Mouse (Mus musculus): Measurements from ENCODE around the gene Gm17364. TPM values are rescaled to one million over a fixed set of nuclear protein-coding genes. Genes with fewer than 3 reads are reported as not detected.

The Gm17364 gene
- not detected in 2 replicates for polyA plus RNA-seq (2012; ENCODE audit: low replicate concordance)

DNA sequence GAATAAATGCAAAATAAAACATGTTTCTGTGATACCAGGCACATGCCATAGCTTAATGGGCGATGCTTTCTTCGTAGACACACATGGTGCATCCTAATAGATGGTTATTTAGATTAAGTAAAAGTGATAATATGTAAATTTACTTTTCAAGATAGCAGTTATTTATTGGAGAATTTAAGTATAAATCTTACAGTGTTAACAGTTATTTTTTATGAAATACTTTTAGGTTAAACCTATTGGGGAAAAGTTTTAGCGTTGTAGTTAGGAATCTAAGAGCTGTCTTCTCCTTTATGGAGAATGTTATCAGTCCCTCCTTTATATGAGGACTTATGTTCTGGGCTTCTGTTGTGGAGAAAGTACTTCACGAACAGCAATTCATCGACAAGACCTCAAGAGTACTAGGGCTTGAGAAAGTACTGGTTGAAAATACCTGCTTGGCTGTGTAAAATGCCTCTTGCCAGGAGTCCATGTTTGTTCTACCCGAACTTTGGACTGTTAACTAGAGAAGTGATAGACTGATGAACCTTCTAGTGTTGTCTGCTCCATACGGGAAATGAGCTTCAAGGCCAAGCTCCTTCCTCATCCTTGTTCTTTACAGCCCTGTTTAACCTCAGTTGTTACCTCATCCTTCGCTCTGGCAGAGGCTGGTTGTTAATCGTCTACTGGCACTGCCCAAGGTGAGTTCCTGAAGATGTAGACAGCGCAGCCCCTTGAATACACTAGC lies at the start of gene Gm17364:
Gene Gm17364 (minus strand): TSS at position 51 of the 724 bp plus-strand sequence.

GRCm38 (mm10) chr13:41249538-41250317 lies 24.0 kb downstream of the Gm17364 start, which contains the start of gene Smim13:
Smim13 (plus strand) TSS chr13:41249844.

Other genes starting within 250 kb of the Gm17364 start
- not detected in 2 replicates for gene Mak, start 194.3 kb downstream of the Gm17364 start, polyA plus RNA-seq (2012; ENCODE audit: low replicate concordance)
- gene Gcm2, start 162.9 kb downstream of the Gm17364 start, polyA plus RNA-seq (2012; ENCODE audit: low replicate concordance), result 0.04 TPM in 1 of 2 replicates, not detected in the other
- not detected in 2 replicates for gene Sycp2l, start 159.7 kb downstream of the Gm17364 start, polyA plus RNA-seq (2012; ENCODE audit: low replicate concordance)
- gene Elovl2, start 53.6 kb downstream of the Gm17364 start, polyA plus RNA-seq (2012; ENCODE audit: low replicate concordance), result not detected in 2 replicates
- gene Smim13, start 24.1 kb downstream of the Gm17364 start, polyA plus RNA-seq (2012; ENCODE audit: low replicate concordance), result 1.3 and 2.5 TPM in 2 replicates
- gene Nedd9, start 213.4 kb upstream of the Gm17364 start, polyA plus RNA-seq (2012; ENCODE audit: low replicate concordance), result 9.0 and 42.1 TPM in 2 replicates

Data from hematopoietic multipotent progenitor cell, adult 10-12 weeks (in vitro differentiated cells).